Mouse (Mus musculus): Measurements from ENCODE around the gene Irf6.

GRCm38 (mm10) chr1:193173810-193174129 lies 20.9 kb downstream of the Irf6 start:
- TF ChIP-seq CTCF (IDR thresholded peaks at IDR 0.05; ENCODE audit: low read depth, low read length) = no peak
- TF ChIP-seq POLR2A (IDR thresholded peaks at IDR 0.05; ENCODE audit: insufficient read depth, low read length) = no peak
- TF ChIP-seq EP300 (IDR thresholded peaks at IDR 0.05; ENCODE audit: insufficient read depth, low read depth, low read length) = no peak
